Mouse (Mus musculus) spleen, adult 2 months (tissue): ENCODE measurements around the gene Utp11.

Experiments
- CTCF ChIP-seq: fragments of 200-500 bp; IDR thresholded peaks from 2 replicates; pipeline ENCODE4 v1.5.1; 2011; ENCODE audit warnings: mild to moderate bottlenecking, inconsistent platforms; ENCODE audit not compliant: insufficient read depth, insufficient read length, insufficient replicate concordance; ENCODE audit errors: extremely low read depth
- POLR2A ChIP-seq: fragments of 200-500 bp; IDR thresholded peaks from 2 replicates; pipeline ENCODE4 v1.6.1; 2011; ENCODE audit warnings: low read depth, low read length, inconsistent platforms

GRCm38 (mm10) chr4:124658412-124658851 is 35.0 kb downstream of the Utp11 start:
- TF ChIP-seq CTCF (no peak), POLR2A (no peak)
